Mouse (Mus musculus): Measurements from ENCODE around the gene Rnf213. TPM values are rescaled to one million over a fixed set of nuclear protein-coding genes. Genes with fewer than 3 reads are reported as not detected.

The Rnf213 gene
- polyA plus RNA-seq, 1 experiment from 2014 or later = 1.1 TPM

- H3K4me2 ChIP-seq = no peak overlapping the region
- no peak for ATAC-seq (ENCODE audit: low FRiP score)
- H3K4me1 ChIP-seq = peaks cover 27% of the 10 kb centered on the region
- H3K27ac ChIP-seq (replicated peaks) = no peak overlapping the region
- H3K4me3 ChIP-seq (replicated peaks) = no peak overlapping the region
- H3K9me3 ChIP-seq (replicated peaks) = no peaks in the 10 kb centered on the region
- peaks cover 83% of the 10 kb centered on the region for H3K27me3 ChIP-seq (replicated peaks)
- H3K36me3 ChIP-seq = no peaks in the 10 kb centered on the region
- 33% methylated on average over 7 of the region's 7 CpGs for WGBS
- H3K9ac ChIP-seq (replicated peaks) = no peak overlapping the region
Observed at GRCm38 (mm10) chr11:119391386-119392000, 1.4 kb upstream of the Rnf213 start.

GRCm38 (mm10) chr11:119392001-119392614, 792 bp upstream of the Rnf213 start:
- H3K36me3 ChIP-seq = no peaks in the 10 kb centered on the region
- ATAC-seq (ENCODE audit: low FRiP score) = no peak
- no peak overlapping the region for H3K27ac ChIP-seq (replicated peaks)
- no peak overlapping the region for H3K4me3 ChIP-seq (replicated peaks)
- peaks cover 27% of the 10 kb centered on the region for H3K4me1 ChIP-seq
- no peak overlapping the region for H3K9ac ChIP-seq (replicated peaks)
- H3K4me2 ChIP-seq = peak overlapping the region; percentile 66
- peaks cover 87% of the 10 kb centered on the region for H3K27me3 ChIP-seq (replicated peaks)
- WGBS = 10% methylated on average over 12 of the region's 12 CpGs
- H3K9me3 ChIP-seq (replicated peaks) = no peaks in the 10 kb centered on the region

- no peak for ATAC-seq (ENCODE audit: low FRiP score)
- H3K4me2 ChIP-seq = peak overlapping the region; percentile 66
- H3K27ac ChIP-seq (replicated peaks) = no peak overlapping the region
- H3K4me1 ChIP-seq = peaks cover 27% of the 10 kb centered on the region
- peak overlapping the region; percentile 39 for H3K4me3 ChIP-seq (replicated peaks)
- 25% methylated on average over 7 of the region's 7 CpGs for WGBS
- peaks cover 82% of the 10 kb centered on the region for H3K27me3 ChIP-seq (replicated peaks)
- H3K9me3 ChIP-seq (replicated peaks) = no peaks in the 10 kb centered on the region
- H3K36me3 ChIP-seq = no peaks in the 10 kb centered on the region
- peak overlapping the region; percentile 18; the same call in 1 of the 2 replicates for H3K9ac ChIP-seq (replicated peaks)
Observed at GRCm38 (mm10) chr11:119393483-119393804, 544 bp downstream of the Rnf213 start.

- Histone ChIP-seq H3K27ac (replicated peaks) (no peak overlapping the region), H3K36me3 (no peaks in the 10 kb centered on the region), H3K27me3 (replicated peaks) (peaks cover 74% of the 10 kb centered on the region), H3K9ac (replicated peaks) (no peak overlapping the region), H3K4me1 (peaks cover 27% of the 10 kb centered on the region), H3K4me2 (no peak overlapping the region), H3K9me3 (replicated peaks) (no peaks in the 10 kb centered on the region), H3K4me3 (replicated peaks) (no peak overlapping the region)
- WGBS = 45% methylated on average over 6 of the region's 6 CpGs
- no peak for ATAC-seq (ENCODE audit: low FRiP score)
Observed at GRCm38 (mm10) chr11:119394210-119394609, 1.3 kb downstream of the Rnf213 start.

DNA sequence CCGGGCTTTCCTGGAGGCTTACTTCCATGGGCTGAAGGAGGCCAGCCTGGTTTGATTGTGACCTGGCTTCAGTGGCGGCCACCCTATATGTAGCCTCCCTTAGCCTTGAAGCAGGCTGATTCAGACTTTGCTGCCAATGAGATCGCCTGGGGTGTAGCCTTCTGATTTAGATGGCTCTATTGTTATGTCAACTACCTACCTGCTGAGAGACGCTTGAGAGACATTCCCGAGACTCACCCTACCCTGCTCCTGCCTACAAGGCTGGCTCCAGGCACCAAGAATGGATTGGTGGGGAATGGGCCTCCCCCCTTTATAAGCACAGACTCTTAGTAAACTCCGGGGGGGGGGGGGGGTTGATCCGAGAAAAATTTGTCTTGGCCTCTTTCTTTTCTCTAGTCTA, 2.5 kb downstream of the Rnf213 start:
- Histone ChIP-seq H3K4me1 (peaks cover 18% of the 10 kb centered on the region), H3K36me3 (no peaks in the 10 kb centered on the region), H3K9me3 (replicated peaks) (no peaks in the 10 kb centered on the region), H3K4me3 (replicated peaks) (no peak overlapping the region), H3K9ac (replicated peaks) (no peak overlapping the region), H3K4me2 (no peak overlapping the region), H3K27ac (replicated peaks) (no peak overlapping the region), H3K27me3 (replicated peaks) (peaks cover 62% of the 10 kb centered on the region)
- WGBS = 12% methylated on average over 7 of the region's 7 CpGs
- ATAC-seq (ENCODE audit: low FRiP score) = no peak

GRCm38 (mm10) chr11:119395931-119396330, 3.0 kb downstream of the Rnf213 start:
- ATAC-seq (ENCODE audit: low FRiP score) = no peak
- H3K9ac ChIP-seq (replicated peaks) = no peak overlapping the region
- H3K27me3 ChIP-seq (replicated peaks) = peaks cover 57% of the 10 kb centered on the region
- H3K9me3 ChIP-seq (replicated peaks) = no peaks in the 10 kb centered on the region
- no peaks in the 10 kb centered on the region for H3K36me3 ChIP-seq
- WGBS = 16% methylated on average over 13 of the region's 13 CpGs
- no peak overlapping the region for H3K4me2 ChIP-seq
- H3K4me3 ChIP-seq (replicated peaks) = no peak overlapping the region
- H3K27ac ChIP-seq (replicated peaks) = no peak overlapping the region
- H3K4me1 ChIP-seq = peaks cover 13% of the 10 kb centered on the region

GRCm38 (mm10) chr11:119396461-119396860, 3.6 kb downstream of the Rnf213 start:
- Histone ChIP-seq H3K27me3 (replicated peaks) (peaks cover 52% of the 10 kb centered on the region), H3K27ac (replicated peaks) (no peak overlapping the region), H3K36me3 (no peaks in the 10 kb centered on the region), H3K4me1 (peaks cover 12% of the 10 kb centered on the region), H3K9ac (replicated peaks) (no peak overlapping the region), H3K4me3 (replicated peaks) (no peak overlapping the region), H3K4me2 (no peak overlapping the region), H3K9me3 (replicated peaks) (no peaks in the 10 kb centered on the region)
- ATAC-seq (ENCODE audit: low FRiP score) = no peak
- 42% methylated on average over 7 of the region's 7 CpGs for WGBS

DNA sequence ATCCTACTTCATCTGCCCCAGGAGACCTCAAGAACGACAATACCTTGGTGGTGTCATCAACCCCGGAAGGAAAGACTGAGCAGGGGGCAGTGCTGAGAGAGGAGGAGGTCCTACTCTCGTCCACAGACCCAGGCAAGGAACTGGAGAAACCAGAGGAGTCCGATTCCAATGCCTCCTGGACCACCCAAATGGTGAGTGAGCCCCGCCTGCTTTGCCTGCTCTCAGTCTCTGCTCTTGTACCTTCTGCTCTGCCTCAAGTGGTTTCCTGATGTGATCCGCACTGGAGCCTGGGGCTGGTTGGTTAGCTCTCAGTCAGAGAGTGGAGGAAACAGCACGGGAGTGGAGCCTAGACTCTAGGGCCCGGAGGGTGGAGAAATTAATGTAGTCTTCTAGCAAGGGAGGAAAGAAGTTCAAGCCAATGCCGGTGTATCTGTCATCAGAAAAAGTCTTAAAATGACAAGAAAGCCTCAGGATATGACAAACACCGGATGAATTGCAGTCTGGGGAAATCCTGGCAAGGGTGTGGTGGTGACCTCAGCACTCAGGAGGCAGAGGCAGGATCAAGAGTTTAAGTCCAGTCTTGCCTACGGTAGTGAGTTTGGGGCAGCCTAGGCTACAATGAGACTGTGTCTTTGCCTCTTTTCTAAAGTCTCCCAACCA, 9.7 kb downstream of the Rnf213 start:
- WGBS = 63% methylated on average over 11 of the region's 11 CpGs
- ATAC-seq (ENCODE audit: low FRiP score) = no peak

DNA sequence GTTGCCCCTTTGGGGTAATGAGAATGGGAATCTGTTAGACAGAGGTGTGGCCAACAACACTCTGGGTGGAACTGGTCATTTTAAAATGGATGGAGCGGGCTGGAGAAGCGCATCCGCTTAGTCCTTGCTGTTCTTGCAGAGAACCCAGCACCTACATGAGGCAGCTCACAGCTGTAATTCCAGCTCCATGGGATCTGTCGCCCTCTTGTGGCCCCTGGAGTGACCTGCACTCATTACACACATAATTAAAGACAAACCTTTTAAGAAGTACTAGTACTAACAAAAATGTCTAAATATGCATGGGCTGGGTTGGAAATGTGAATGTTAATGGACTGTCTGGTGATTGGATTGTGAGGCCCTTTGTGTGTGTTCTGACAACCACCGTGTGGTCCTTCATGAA, 11.7 kb downstream of the Rnf213 start:
- H3K4me2 ChIP-seq = no peak overlapping the region
- H3K4me1 ChIP-seq = no peaks in the 10 kb centered on the region
- no peak overlapping the region for H3K4me3 ChIP-seq (replicated peaks)
- WGBS = 58% methylated on average over 5 of the region's 5 CpGs
- H3K36me3 ChIP-seq = no peaks in the 10 kb centered on the region
- H3K27me3 ChIP-seq (replicated peaks) = no peaks in the 10 kb centered on the region
- no peak overlapping the region for H3K27ac ChIP-seq (replicated peaks)
- no peaks in the 10 kb centered on the region for H3K9me3 ChIP-seq (replicated peaks)
- no peak for ATAC-seq (ENCODE audit: low FRiP score)
- H3K9ac ChIP-seq (replicated peaks) = no peak overlapping the region

More for the DNA sequence above, 9.7 kb downstream of the Rnf213 start:
- H3K4me2 ChIP-seq = no peak overlapping the region
- H3K4me1 ChIP-seq = no peaks in the 10 kb centered on the region
- H3K9me3 ChIP-seq (replicated peaks) = no peaks in the 10 kb centered on the region
- no peak overlapping the region for H3K27ac ChIP-seq (replicated peaks)
- no peaks in the 10 kb centered on the region for H3K27me3 ChIP-seq (replicated peaks)
- no peak overlapping the region for H3K4me3 ChIP-seq (replicated peaks)
- H3K36me3 ChIP-seq = no peaks in the 10 kb centered on the region
- H3K9ac ChIP-seq (replicated peaks) = no peak overlapping the region

GRCm38 (mm10) chr11:119407381-119407780, 14.5 kb downstream of the Rnf213 start:
- no peaks in the 10 kb centered on the region for H3K36me3 ChIP-seq
- no peaks in the 10 kb centered on the region for H3K9me3 ChIP-seq (replicated peaks)
- 84% methylated on average over 6 of the region's 6 CpGs for WGBS
- H3K27me3 ChIP-seq (replicated peaks) = no peaks in the 10 kb centered on the region
- H3K4me2 ChIP-seq = no peak overlapping the region
- no peak overlapping the region for H3K9ac ChIP-seq (replicated peaks)
- no peaks in the 10 kb centered on the region for H3K4me1 ChIP-seq
- ATAC-seq (ENCODE audit: low FRiP score) = no peak
- H3K4me3 ChIP-seq (replicated peaks) = no peak overlapping the region
- no peak overlapping the region for H3K27ac ChIP-seq (replicated peaks)

GRCm38 (mm10) chr11:119407977-119408376, 15.1 kb downstream of the Rnf213 start:
- Histone ChIP-seq H3K9me3 (replicated peaks) (no peaks in the 10 kb centered on the region), H3K27ac (replicated peaks) (no peak overlapping the region), H3K4me2 (no peak overlapping the region), H3K27me3 (replicated peaks) (no peaks in the 10 kb centered on the region), H3K9ac (replicated peaks) (no peak overlapping the region), H3K4me3 (replicated peaks) (no peak overlapping the region), H3K4me1 (no peaks in the 10 kb centered on the region), H3K36me3 (no peaks in the 10 kb centered on the region)
- 61% methylated on average over 5 of the region's 5 CpGs for WGBS
- no peak for ATAC-seq (ENCODE audit: low FRiP score)
